Mouse (Mus musculus) MN1 (cell line): ENCODE results near the gene Shbg.

Source experiments
- DNase-seq: peaks from one replicate; pipeline ENCODE4 v3.0.0-alpha.2; 2016; ENCODE audit warnings: low spot score

Gene Shbg

DNA sequence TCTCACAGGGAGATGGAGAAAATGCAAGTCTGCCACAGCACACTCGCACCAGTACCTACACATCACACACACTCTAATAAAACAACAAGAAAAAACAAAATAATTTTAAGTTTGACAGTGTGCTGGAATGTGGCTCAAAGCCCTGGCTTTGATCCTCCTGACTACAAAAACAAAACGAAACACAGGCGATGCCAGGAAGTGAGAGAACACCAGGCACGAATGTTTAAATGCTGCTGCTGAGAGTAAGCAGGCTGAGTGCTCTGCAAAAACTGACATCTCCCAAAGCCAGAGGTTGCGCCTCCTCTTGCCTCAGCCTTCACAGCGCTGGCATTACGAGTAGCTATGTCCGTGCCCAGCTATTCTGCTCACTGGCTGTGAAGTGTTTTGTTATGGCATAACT is 52.6 kb downstream of the Shbg start:
- no peak for DNase-seq
